Mouse (Mus musculus): Measurements from ENCODE around the gene Gpsm1.

GRCm38 (mm10) chr2:26330056-26330468 is 14.7 kb downstream of the Gpsm1 start:
- no peak for TF ChIP-seq CTCF (IDR thresholded peaks at IDR 0.05; ENCODE audit: borderline replicate concordance, insufficient read depth, low read depth, low read length)
- TF ChIP-seq POLR2A (IDR thresholded peaks at IDR 0.05; ENCODE audit: borderline replicate concordance, insufficient read depth, low read length), result no peak
